Mouse (Mus musculus) liver, postnatal 0 days (tissue): ENCODE measurements around the gene Zfp536. TPM values are rescaled to one million over a fixed set of nuclear protein-coding genes. Genes with fewer than 3 reads are reported as not detected.

Experiments
- ATAC-seq: fragments of 200-750 bp; cut with Nextera tagmentation; 2 replicates; pipeline ENCODE4 v1.8.0; 2017; ENCODE audit warnings: mild to moderate bottlenecking, moderate library complexity
- DNase-seq: peaks from one replicate; pipeline ENCODE4 v3.0.0-alpha.2; 2016
- H3K27ac ChIP-seq: fragments of 300-500 bp; sonication (generic); 2 replicates; pipeline ENCODE4 v1.5.1; 2014; ENCODE audit warnings: antibody characterized with exemption, moderate library complexity, mild to moderate bottlenecking, low read depth
- H3K27me3 ChIP-seq: fragments of 300-500 bp; sonication (generic); 2 replicates; pipeline ENCODE4 v1.6.1; 2014; ENCODE audit warnings: low read length, control low read depth, mixed read lengths; ENCODE audit not compliant: insufficient read depth
- H3K36me3 ChIP-seq: fragments of 300-500 bp; sonication (generic); replicated peaks from 2 replicates; pipeline ENCODE4 v1.6.1; 2014; ENCODE audit warnings: mild to moderate bottlenecking, control low read depth, low read length, moderate library complexity, mixed read lengths; ENCODE audit not compliant: insufficient read depth
- H3K4me1 ChIP-seq: fragments of 300-500 bp; sonication (generic); 2 replicates; pipeline ENCODE4 v1.6.1; 2014; ENCODE audit warnings: antibody characterized with exemption, mild to moderate bottlenecking, control low read depth; ENCODE audit not compliant: insufficient read depth
- H3K4me2 ChIP-seq: fragments of 300-500 bp; sonication (generic); 2 replicates; pipeline ENCODE4 v1.6.1; 2014; ENCODE audit warnings: low read depth, mild to moderate bottlenecking, low read length, moderate library complexity, mixed read lengths
- H3K4me3 ChIP-seq: fragments of 300-500 bp; sonication (generic); 2 replicates; pipeline ENCODE4 v1.5.1; 2014; ENCODE audit warnings: low read depth, low read length
- H3K9ac ChIP-seq: fragments of 300-500 bp; sonication (generic); replicated peaks from 2 replicates; pipeline ENCODE4 v1.6.1; 2014; ENCODE audit warnings: mild to moderate bottlenecking, moderate library complexity
- H3K9me3 ChIP-seq: fragments of 300-500 bp; sonication (generic); 2 replicates; pipeline ENCODE4 v1.6.1; 2016; ENCODE audit warnings: mild to moderate bottlenecking, control low read depth, low read length, mixed read lengths
- CTCF ChIP-seq: sonication (generic); IDR thresholded peaks from 2 replicates; pipeline ENCODE4 v1.5.1; 2016; ENCODE audit warnings: antibody characterized with exemption, low read depth
- EP300 ChIP-seq: IDR thresholded peaks from 2 replicates; pipeline ENCODE4 v1.6.1; 2016; ENCODE audit warnings: antibody characterized with exemption, low read depth, mild to moderate bottlenecking
- WGBS: fragments of 180-500 bp; shearing (Covaris S2); extraction: QIAGEN DNeasy Blood & Tissue Kit; methylation state at CpG from one replicate; pipeline ENCODE4 v1.1.7; 2014; ENCODE audit not compliant: insufficient replicate concordance; 5-methylcytosine and 5-hydroxymethylcytosine counted together
- polyA plus RNA-seq: library from polyadenylated mRNA; unstranded; fragments of >200 nt; fragmentation: Nextera tagmentation; extraction: Ambion mirVana; gene quantifications from 2 replicates; pipeline ENCODE4 v1.2.1, GENCODE M21; 2015

Gene Zfp536
- polyA plus RNA-seq, 1 experiment from 2014 or later = not detected

DNA sequence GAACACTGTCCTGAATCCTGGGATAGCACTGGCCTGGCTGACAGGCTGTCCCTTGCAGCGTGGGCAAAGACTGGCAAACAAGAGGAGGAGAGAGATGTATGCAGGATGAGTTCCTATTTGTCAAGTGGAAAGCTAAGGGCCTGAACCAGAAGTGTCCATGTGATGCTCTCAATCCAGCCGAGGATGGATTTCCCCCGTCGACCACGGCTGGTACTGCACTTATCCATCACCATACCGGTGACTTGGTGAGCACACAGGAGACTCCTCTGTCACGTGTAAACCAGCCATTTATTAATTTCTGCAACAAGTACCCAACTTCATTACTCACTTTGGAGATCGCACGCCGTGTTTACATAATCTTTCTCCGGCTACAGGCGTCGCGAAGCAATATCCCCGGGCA is 224.6 kb downstream of the Zfp536 start:
- no peak for TF ChIP-seq CTCF
- no peak for TF ChIP-seq EP300
- H3K36me3 ChIP-seq = no peaks in the 10 kb centered on the region
- 71% methylated on average over 15 of the region's 15 CpGs for WGBS

GRCm38 (mm10) chr7:37544011-37544410 is 229.4 kb downstream of the Zfp536 start:
- no peaks in the 10 kb centered on the region for H3K27me3 ChIP-seq
- no peak for DNase-seq
- no peak overlapping the region for H3K4me3 ChIP-seq
- H3K4me2 ChIP-seq = no peak overlapping the region
- no peak overlapping the region for H3K9ac ChIP-seq
- no peak for TF ChIP-seq CTCF
- TF ChIP-seq EP300 = no peak
- ATAC-seq = no peak
- no peaks in the 10 kb centered on the region for H3K9me3 ChIP-seq
- no peaks in the 10 kb centered on the region for H3K36me3 ChIP-seq
- no peak overlapping the region for H3K27ac ChIP-seq
- WGBS = 42% methylated on average over 6 of the region's 6 CpGs
- no peaks in the 10 kb centered on the region for H3K4me1 ChIP-seq

More for the DNA sequence above, 224.6 kb downstream of the Zfp536 start:
- Histone ChIP-seq H3K4me2 (no peak overlapping the region), H3K4me1 (no peaks in the 10 kb centered on the region), H3K27me3 (no peaks in the 10 kb centered on the region), H3K4me3 (no peak overlapping the region), H3K9ac (no peak overlapping the region), H3K9me3 (no peaks in the 10 kb centered on the region), H3K27ac (no peak overlapping the region)
- DNase-seq (no peak), ATAC-seq (no peak)

DNA sequence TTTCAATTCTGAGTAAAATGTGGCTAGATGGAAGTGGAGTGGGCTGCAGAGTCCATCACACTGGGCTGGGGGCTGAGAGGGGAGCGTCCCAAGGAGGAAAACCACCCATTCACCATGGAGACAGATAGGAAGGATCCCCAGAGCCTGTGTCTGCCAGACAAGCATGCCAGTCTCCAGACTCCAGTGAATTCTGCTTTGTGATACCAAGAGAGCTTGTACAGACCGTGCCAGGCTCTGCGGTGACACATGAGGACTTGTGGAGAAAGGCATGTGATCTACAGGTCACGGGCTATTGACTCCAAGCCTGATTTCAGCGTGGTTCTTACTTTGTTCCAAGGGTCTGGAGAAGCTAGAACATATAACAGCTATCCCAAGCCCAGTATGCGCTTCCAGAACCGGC is 230.5 kb downstream of the Zfp536 start:
- ATAC-seq = no peak
- Histone ChIP-seq H3K36me3 (no peaks in the 10 kb centered on the region), H3K4me3 (no peak overlapping the region), H3K4me2 (no peak overlapping the region), H3K27ac (no peak overlapping the region), H3K9ac (no peak overlapping the region), H3K27me3 (no peaks in the 10 kb centered on the region), H3K9me3 (no peaks in the 10 kb centered on the region), H3K4me1 (no peaks in the 10 kb centered on the region)
- TF ChIP-seq EP300 (no peak), CTCF (no peak)
- WGBS = 71% methylated on average over 7 of the region's 7 CpGs
- no peak for DNase-seq

GRCm38 (mm10) chr7:37531166-37531565 is 242.3 kb downstream of the Zfp536 start:
- H3K27me3 ChIP-seq = no peaks in the 10 kb centered on the region
- no peak overlapping the region for H3K9ac ChIP-seq
- DNase-seq (no peak), ATAC-seq (no peak)
- 68% methylated on average over 2 of the region's 2 CpGs for WGBS
- no peaks in the 10 kb centered on the region for H3K4me1 ChIP-seq
- H3K4me3 ChIP-seq = no peak overlapping the region
- no peaks in the 10 kb centered on the region for H3K36me3 ChIP-seq
- no peaks in the 10 kb centered on the region for H3K9me3 ChIP-seq
- no peak for TF ChIP-seq EP300
- TF ChIP-seq CTCF = no peak
- H3K4me2 ChIP-seq = no peak overlapping the region
- H3K27ac ChIP-seq = no peak overlapping the region

DNA sequence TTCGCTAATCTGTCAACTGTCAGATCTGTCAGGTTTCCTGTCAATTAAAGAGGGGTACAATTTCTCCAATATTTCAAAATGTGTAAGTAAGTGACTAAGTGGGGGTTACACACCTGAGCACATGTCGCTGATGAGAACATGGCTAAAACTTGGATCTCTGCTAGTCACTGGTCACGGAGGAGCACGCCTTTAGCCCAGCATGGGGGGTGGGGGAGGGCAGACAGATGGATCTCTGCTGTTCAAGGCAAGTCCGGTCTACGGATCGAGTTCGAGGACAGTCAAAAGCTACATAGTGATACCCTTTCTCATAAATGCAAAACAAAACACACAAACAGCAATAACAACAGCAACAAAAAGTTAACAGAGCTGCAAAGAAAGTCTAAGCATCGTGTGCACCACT is 245.1 kb downstream of the Zfp536 start:
- DNase-seq (no peak), ATAC-seq (no peak)
- Histone ChIP-seq H3K4me3 (no peak overlapping the region), H3K4me1 (no peaks in the 10 kb centered on the region), H3K4me2 (no peak overlapping the region), H3K27ac (no peak overlapping the region), H3K36me3 (no peaks in the 10 kb centered on the region), H3K9me3 (no peaks in the 10 kb centered on the region), H3K9ac (no peak overlapping the region), H3K27me3 (no peaks in the 10 kb centered on the region)
- 74% methylated on average over 9 of the region's 9 CpGs for WGBS
- no peak for TF ChIP-seq EP300
- no peak for TF ChIP-seq CTCF

- DNase-seq (no peak), ATAC-seq (no peak)
- no peaks in the 10 kb centered on the region for H3K9me3 ChIP-seq
- no peaks in the 10 kb centered on the region for H3K36me3 ChIP-seq
- H3K27ac ChIP-seq = no peak overlapping the region
- no peak overlapping the region for H3K9ac ChIP-seq
- no peaks in the 10 kb centered on the region for H3K27me3 ChIP-seq
- H3K4me1 ChIP-seq = no peaks in the 10 kb centered on the region
- no peak overlapping the region for H3K4me2 ChIP-seq
- H3K4me3 ChIP-seq = no peak overlapping the region
- TF ChIP-seq EP300 (no peak), CTCF (no peak)
- 80% methylated on average over 2 of the region's 2 CpGs for WGBS
These were observed 245.6 kb downstream of the Zfp536 start for GRCm38 (mm10) chr7:37527890-37528289.

GRCm38 (mm10) chr7:37521407-37521806 is 252.0 kb downstream of the Zfp536 start:
- no peak overlapping the region for H3K4me2 ChIP-seq

More at GRCm38 (mm10) chr7:37521407-37521806, 252.0 kb downstream of the Zfp536 start:
- TF ChIP-seq EP300 (no peak), CTCF (no peak)
- H3K4me1 ChIP-seq = no peaks in the 10 kb centered on the region
- no peak overlapping the region for H3K9ac ChIP-seq
- no peaks in the 10 kb centered on the region for H3K9me3 ChIP-seq
- H3K27ac ChIP-seq = no peak overlapping the region
- H3K4me3 ChIP-seq = no peak overlapping the region
- H3K27me3 ChIP-seq = no peaks in the 10 kb centered on the region
- ATAC-seq (no peak), DNase-seq (no peak)
- 40% methylated on average over 2 of the region's 2 CpGs for WGBS
- H3K36me3 ChIP-seq = no peaks in the 10 kb centered on the region
